Mouse (Mus musculus) heart, postnatal 0 days (tissue): ENCODE results near the gene Eef2.

Experiments
- CTCF ChIP-seq: IDR thresholded peaks from 2 replicates; pipeline ENCODE4 v1.5.1; 2016; ENCODE audit warnings: antibody characterized with exemption, control low read depth, low read depth
- EP300 ChIP-seq: IDR thresholded peaks from 2 replicates; pipeline ENCODE4 v1.6.1; 2016; ENCODE audit warnings: antibody characterized with exemption, low read depth

GRCm38 (mm10) chr10:81192270-81192967, 16.0 kb downstream of the Eef2 start:
- no peak for TF ChIP-seq CTCF
- TF ChIP-seq EP300: no peak
